Mouse (Mus musculus): ENCODE data around the gene Trmo. TPM values are rescaled to one million over a fixed set of nuclear protein-coding genes. Genes with fewer than 3 reads are reported as not detected.

The Trmo gene
- total and polyA plus RNA-seq, 2 experiments from 2014 or later = 3.9 to 9.2 TPM

GRCm38 (mm10) chr4:46395736-46396135 is 6.5 kb upstream of the Trmo start:
- H3K9ac ChIP-seq (replicated peaks; ENCODE audit: low read length) = no peak overlapping the region
- no peaks in the 10 kb centered on the region for H3K27me3 ChIP-seq (ENCODE audit: insufficient read depth, low read length)
- no peak for TF ChIP-seq CTCF (IDR thresholded peaks at IDR 0.05; ENCODE audit: low read depth)
- DNase-seq (ENCODE audit: low spot score) = no peak
- H3K9me3 ChIP-seq (ENCODE audit: low read length) = no peaks in the 10 kb centered on the region
- no peak overlapping the region for H3K4me3 ChIP-seq (ENCODE audit: low read length)
- H3K27ac ChIP-seq = no peak overlapping the region
- no peak for ATAC-seq
- H3K4me2 ChIP-seq (ENCODE audit: low read depth, low read length) = no peak overlapping the region
- H3K36me3 ChIP-seq (ENCODE audit: insufficient read depth, low read length) = no peaks in the 10 kb centered on the region
- no peaks in the 10 kb centered on the region for H3K4me1 ChIP-seq (ENCODE audit: insufficient read depth, low read length)
- WGBS = 39% methylated on average over 5 of the region's 5 CpGs

GRCm38 (mm10) chr4:46394388-46394787 is 5.2 kb upstream of the Trmo start:
- no peak for ATAC-seq
- 81% methylated on average over 2 of the region's 2 CpGs for WGBS
- no peak for TF ChIP-seq CTCF (IDR thresholded peaks at IDR 0.05; ENCODE audit: low read depth)
- Histone ChIP-seq H3K9me3 (ENCODE audit: low read length) (no peaks in the 10 kb centered on the region), H3K9ac (replicated peaks; ENCODE audit: low read length) (no peak overlapping the region), H3K36me3 (ENCODE audit: insufficient read depth, low read length) (no peaks in the 10 kb centered on the region), H3K4me2 (ENCODE audit: low read depth, low read length) (no peak overlapping the region), H3K27me3 (ENCODE audit: insufficient read depth, low read length) (no peaks in the 10 kb centered on the region), H3K27ac (no peak overlapping the region), H3K4me1 (ENCODE audit: insufficient read depth, low read length) (peaks cover 4% of the 10 kb centered on the region; the same call in 1 of the 2 replicates), H3K4me3 (ENCODE audit: low read length) (no peak overlapping the region)
- no peak for DNase-seq (ENCODE audit: low spot score)

- no peaks in the 10 kb centered on the region for H3K27me3 ChIP-seq (ENCODE audit: insufficient read depth, low read length)
- peak overlapping the region; percentile 60 for H3K4me2 ChIP-seq (ENCODE audit: low read depth, low read length)
- peaks cover 3% of the 10 kb centered on the region; the same call in 1 of the 2 replicates for H3K36me3 ChIP-seq (ENCODE audit: insufficient read depth, low read length)
- peaks cover 4% of the 10 kb centered on the region; the same call in 1 of the 2 replicates for H3K4me1 ChIP-seq (ENCODE audit: insufficient read depth, low read length)
- 22% methylated on average over 9 of the region's 9 CpGs for WGBS
- peak; percentile 88 for DNase-seq (ENCODE audit: low spot score)
- TF ChIP-seq CTCF (IDR thresholded peaks at IDR 0.05; ENCODE audit: low read depth) = peak; percentile 84
- no peaks in the 10 kb centered on the region for H3K9me3 ChIP-seq (ENCODE audit: low read length)
- ATAC-seq = no peak
- H3K9ac ChIP-seq (replicated peaks; ENCODE audit: low read length) = no peak overlapping the region
- H3K4me3 ChIP-seq (ENCODE audit: low read length) = no peak overlapping the region
- no peak overlapping the region for H3K27ac ChIP-seq
These were observed 1.2 kb upstream of the Trmo start for GRCm38 (mm10) chr4:46390390-46390970.

GRCm38 (mm10) chr4:46389612-46390341 is 540 bp upstream of the Trmo start:
- Histone ChIP-seq H3K4me1 (ENCODE audit: insufficient read depth, low read length) (peaks cover 4% of the 10 kb centered on the region; the same call in 1 of the 2 replicates), H3K4me3 (ENCODE audit: low read length) (peak overlapping the region; percentile 60), H3K36me3 (ENCODE audit: insufficient read depth, low read length) (peaks cover 3% of the 10 kb centered on the region; the same call in 1 of the 2 replicates), H3K27ac (peak overlapping the region; percentile 89), H3K9ac (replicated peaks; ENCODE audit: low read length) (peak overlapping the region; percentile 81), H3K9me3 (ENCODE audit: low read length) (no peaks in the 10 kb centered on the region), H3K27me3 (ENCODE audit: insufficient read depth, low read length) (no peaks in the 10 kb centered on the region), H3K4me2 (ENCODE audit: low read depth, low read length) (peak overlapping the region; percentile 60)
- DNase-seq (ENCODE audit: low spot score) (peak; percentile 75), ATAC-seq (no peak)
- WGBS = 3% methylated on average over 24 of the region's 24 CpGs
- peak; percentile 32 for TF ChIP-seq CTCF (IDR thresholded peaks at IDR 0.05; ENCODE audit: low read depth)

- H3K4me3 ChIP-seq (ENCODE audit: low read length) = peak overlapping the region; percentile 60
- DNase-seq (ENCODE audit: low spot score) = no peak
- no peak for ATAC-seq
- peak overlapping the region; percentile 60 for H3K4me2 ChIP-seq (ENCODE audit: low read depth, low read length)
- H3K27me3 ChIP-seq (ENCODE audit: insufficient read depth, low read length) = no peaks in the 10 kb centered on the region
- H3K9me3 ChIP-seq (ENCODE audit: low read length) = no peaks in the 10 kb centered on the region
- no peak for TF ChIP-seq CTCF (IDR thresholded peaks at IDR 0.05; ENCODE audit: low read depth)
- WGBS = 36% methylated on average over 5 of the region's 5 CpGs
- peak overlapping the region; percentile 89; the same call in 1 of the 2 replicates for H3K27ac ChIP-seq
- H3K36me3 ChIP-seq (ENCODE audit: insufficient read depth, low read length) = peaks cover 3% of the 10 kb centered on the region; the same call in 1 of the 2 replicates
- H3K4me1 ChIP-seq (ENCODE audit: insufficient read depth, low read length) = peaks cover 4% of the 10 kb centered on the region; the same call in 1 of the 2 replicates
- peak overlapping the region; percentile 81 for H3K9ac ChIP-seq (replicated peaks; ENCODE audit: low read length)
These were observed 681 bp downstream of the Trmo start for GRCm38 (mm10) chr4:46388556-46388955.

- Histone ChIP-seq H3K4me2 (ENCODE audit: low read depth, low read length) (peak overlapping the region; percentile 64), H3K9me3 (ENCODE audit: low read length) (no peaks in the 10 kb centered on the region), H3K27ac (no peak overlapping the region), H3K27me3 (ENCODE audit: insufficient read depth, low read length) (no peaks in the 10 kb centered on the region), H3K36me3 (ENCODE audit: insufficient read depth, low read length) (peaks cover 9% of the 10 kb centered on the region; the same call in 1 of the 2 replicates), H3K9ac (replicated peaks; ENCODE audit: low read length) (no peak overlapping the region), H3K4me3 (ENCODE audit: low read length) (peak overlapping the region; percentile 34), H3K4me1 (ENCODE audit: insufficient read depth, low read length) (peaks cover 6% of the 10 kb centered on the region; the same call in 1 of the 2 replicates)
- ATAC-seq (peak; percentile 83), DNase-seq (ENCODE audit: low spot score) (peak; percentile 87)
- TF ChIP-seq CTCF (IDR thresholded peaks at IDR 0.05; ENCODE audit: low read depth) = peak; percentile 96
- 24% methylated on average over 22 of the region's 22 CpGs for WGBS
These were observed 14.3 kb downstream of the Trmo start for GRCm38 (mm10) chr4:46374869-46375368.

Data from hindbrain, postnatal 0 days (tissue).